Mouse (Mus musculus) heart, adult 2 months (tissue): ENCODE measurements around the gene Creb3l2. TPM values are rescaled to one million over a fixed set of nuclear protein-coding genes. Genes with fewer than 3 reads are reported as not detected.

Experiments used
- DNase-seq, 2 experiments: peaks; one replicate each; pipeline ENCODE4 v3.0.0; 2021
- H3K27ac ChIP-seq: fragments of 200-600 bp; 2 replicates; pipeline ENCODE4 v1.8.1; 2022
- H3K27me3 ChIP-seq: fragments of 200-500 bp; 2 replicates; pipeline ENCODE4 v1.6.1; 2012; ENCODE audit warnings: mild to moderate bottlenecking, low read length, inconsistent platforms, mixed read lengths; ENCODE audit not compliant: control insufficient read depth, insufficient read depth
- H3K36me3 ChIP-seq: fragments of 200-500 bp; 2 replicates; pipeline ENCODE4 v1.6.1; 2012; ENCODE audit warnings: low read length, inconsistent platforms; ENCODE audit not compliant: control insufficient read depth, insufficient read depth
- H3K4me1 ChIP-seq: fragments of 200-500 bp; 2 replicates; pipeline ENCODE4 v1.6.1; 2011; ENCODE audit warnings: low read length; ENCODE audit not compliant: control insufficient read depth, insufficient read depth
- H3K4me3 ChIP-seq: fragments of 200-600 bp; 2 replicates; pipeline ENCODE4 v1.8.1; 2022
- H3K79me2 ChIP-seq: fragments of 200-500 bp; replicated peaks from 2 replicates; pipeline ENCODE4 v1.6.1; 2012; ENCODE audit warnings: mild to moderate bottlenecking, inconsistent platforms, low read length, moderate library complexity, mixed read lengths; ENCODE audit not compliant: control insufficient read depth, insufficient read depth
- H3K9ac ChIP-seq: fragments of 200-500 bp; 2 replicates; pipeline ENCODE4 v1.6.1; 2012; ENCODE audit warnings: low read depth, mild to moderate bottlenecking, control low read depth, inconsistent platforms, low read length, mixed read lengths
- CTCF ChIP-seq: fragments of 200-600 bp; IDR thresholded peaks from 2 replicates; pipeline ENCODE4 v1.8.1; 2022; ENCODE audit warnings: antibody characterized with exemption, mild to moderate bottlenecking, moderate library complexity
- EP300 ChIP-seq: fragments of 200-500 bp; IDR thresholded peaks from 2 replicates; pipeline ENCODE4 v1.6.1; 2011; ENCODE audit warnings: low read depth, low read length, control low read depth; ENCODE audit not compliant: insufficient read depth
- POLR2A ChIP-seq: fragments of 200-500 bp; IDR thresholded peaks from 2 replicates; pipeline ENCODE4 v1.6.1; 2011; ENCODE audit warnings: mild to moderate bottlenecking, low read depth, low read length, control low read depth; ENCODE audit not compliant: insufficient read depth
- WGBS: fragments of 180-500 bp; shearing (Covaris S2); methylation state at CpG from one replicate; pipeline ENCODE4 v1.1.7; 2018; 5-methylcytosine and 5-hydroxymethylcytosine counted together
- intact Hi-C: fragments of 180-260 bp; cut with DNase I; formaldehyde crosslinking; loops from one replicate; pipeline ENCODE4 v1.15.1; 2025
- polyA plus RNA-seq: library from polyadenylated mRNA; depleted of rRNA; stranded (reverse); fragments of >200 nt; gene quantifications from 2 replicates; pipeline ENCODE4 v1.2.3, GENCODE M21; 2012
- total RNA-seq, 2 experiments: library from RNA; stranded (reverse); gene quantifications; 2 replicates each; pipeline ENCODE4 v1.2.3; 2021

Gene Creb3l2
- total and polyA plus RNA-seq, 3 experiments: 16.7 to 26.5 (median 20.5) TPM

DNA sequence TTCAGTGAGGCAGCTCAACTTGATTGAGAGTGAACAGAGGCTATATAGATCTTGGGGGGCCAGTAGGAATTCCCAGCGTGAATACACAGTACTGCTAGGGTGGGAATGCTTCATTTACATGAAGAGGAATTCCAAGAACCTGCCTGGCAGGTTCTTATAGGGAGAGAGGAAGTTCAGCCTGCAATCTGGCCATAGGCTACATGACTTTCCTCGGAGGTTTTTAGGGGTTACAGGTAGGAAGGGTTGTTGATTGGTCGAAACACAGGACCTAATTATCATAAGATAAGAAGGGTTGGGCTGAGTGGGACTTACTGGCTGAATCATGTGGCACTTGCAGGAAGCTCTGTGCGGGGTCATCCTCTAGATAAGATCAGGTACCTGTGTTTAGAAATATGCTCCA is 9.7 kb upstream of the Creb3l2 start:
- no peak for TF ChIP-seq CTCF
- no peak for TF ChIP-seq POLR2A
- no peak for TF ChIP-seq EP300
- Histone ChIP-seq H3K9ac (no peak overlapping the region), H3K27me3 (no peaks in the 10 kb centered on the region), H3K4me1 (no peaks in the 10 kb centered on the region; the same call in 1 of the 2 replicates), H3K4me3 (no peak overlapping the region), H3K79me2 (no peaks in the 10 kb centered on the region), H3K36me3 (no peaks in the 10 kb centered on the region), H3K27ac (no peak overlapping the region)
- WGBS: 46% methylated on average over 4 of the region's 4 CpGs
- intact Hi-C loops: no loop called here
- DNase-seq: no peak

DNA sequence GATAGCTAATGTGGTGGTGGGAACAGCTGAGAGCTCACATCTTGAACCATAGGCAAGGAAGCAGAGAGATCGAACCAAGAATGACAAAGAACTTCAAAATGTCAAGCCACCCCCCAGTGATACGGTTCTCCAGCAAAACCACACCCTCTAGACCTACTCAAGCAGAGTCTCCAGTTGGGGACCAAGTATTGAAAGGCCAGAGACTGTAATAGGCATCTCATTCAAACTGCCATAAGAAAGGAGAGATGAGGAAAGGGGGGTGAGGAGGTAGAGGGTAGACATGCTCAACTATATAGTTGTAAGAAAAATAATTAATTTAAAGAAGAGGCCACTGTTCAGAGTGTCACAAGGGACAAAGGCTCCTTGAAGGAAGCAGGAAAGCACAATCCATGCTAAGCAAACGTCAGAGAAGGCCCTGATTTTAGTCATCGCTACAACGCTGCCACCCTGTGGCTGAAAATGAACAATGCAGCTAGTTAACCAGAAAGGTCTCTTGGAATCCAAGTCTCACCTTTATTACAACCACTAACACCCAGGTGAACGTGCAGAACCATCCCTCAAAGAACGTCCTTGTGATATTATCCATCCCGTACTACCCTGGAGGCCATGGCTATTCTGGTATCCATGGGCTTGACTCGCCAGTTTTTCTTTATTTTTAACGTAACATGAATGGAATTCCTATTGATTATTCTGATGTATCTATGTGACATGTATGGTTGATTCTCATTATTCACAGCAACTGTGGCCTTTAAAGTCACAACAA is 5.9 kb upstream of the Creb3l2 start:
- TF ChIP-seq POLR2A (no peak), EP300 (peak; percentile 82), CTCF (peak; percentile 99)
- H3K36me3 ChIP-seq: no peaks in the 10 kb centered on the region
- DNase-seq: peak; percentile 67 to 80
- H3K27ac ChIP-seq: no peak overlapping the region
- H3K27me3 ChIP-seq: no peaks in the 10 kb centered on the region
- H3K9ac ChIP-seq: no peak overlapping the region
- H3K79me2 ChIP-seq: no peaks in the 10 kb centered on the region
- no peaks in the 10 kb centered on the region; the same call in 1 of the 2 replicates for H3K4me1 ChIP-seq
- intact Hi-C loops: loop anchor here (1.0 kb wide), 4 partner anchors 78 to 393 kb away; no protein-coding TSS in a partner anchor
- H3K4me3 ChIP-seq: no peak overlapping the region
- WGBS: 19% methylated on average over 10 of the region's 10 CpGs

DNA sequence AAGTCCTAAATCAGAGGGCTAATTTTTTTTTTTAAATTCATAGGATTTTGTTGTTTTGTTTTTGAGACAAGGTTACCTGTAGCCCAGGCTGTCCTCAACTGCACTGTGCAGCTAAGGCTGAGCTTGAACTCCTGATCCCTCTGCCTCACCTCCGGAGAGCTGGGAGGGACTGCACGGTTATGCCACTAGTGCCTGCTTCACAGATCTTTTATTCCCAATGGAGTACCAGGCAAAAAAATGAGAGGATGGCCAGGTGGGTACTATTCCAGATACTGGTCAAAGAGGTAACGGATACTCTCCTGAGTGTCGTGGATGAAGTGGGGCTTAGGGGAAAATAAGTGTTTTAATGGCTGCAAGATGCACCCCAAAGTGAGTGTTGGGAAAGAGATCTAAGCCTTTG is 835 bp upstream of the Creb3l2 start:
- Histone ChIP-seq H3K79me2 (no peaks in the 10 kb centered on the region; the same call in 1 of the 2 replicates), H3K27ac (peak overlapping the region; percentile 93), H3K4me3 (peak overlapping the region; percentile 48), H3K9ac (peak overlapping the region; percentile 39; the same call in 1 of the 2 replicates), H3K36me3 (peaks cover 2% of the 10 kb centered on the region; the same call in 1 of the 2 replicates), H3K27me3 (no peaks in the 10 kb centered on the region), H3K4me1 (peaks cover 5% of the 10 kb centered on the region)
- intact Hi-C loops: no loop called here
- DNase-seq: no peak
- no peak for TF ChIP-seq EP300
- TF ChIP-seq CTCF: no peak
- no peak for TF ChIP-seq POLR2A
- WGBS: 49% methylated on average over 4 of the region's 4 CpGs

DNA sequence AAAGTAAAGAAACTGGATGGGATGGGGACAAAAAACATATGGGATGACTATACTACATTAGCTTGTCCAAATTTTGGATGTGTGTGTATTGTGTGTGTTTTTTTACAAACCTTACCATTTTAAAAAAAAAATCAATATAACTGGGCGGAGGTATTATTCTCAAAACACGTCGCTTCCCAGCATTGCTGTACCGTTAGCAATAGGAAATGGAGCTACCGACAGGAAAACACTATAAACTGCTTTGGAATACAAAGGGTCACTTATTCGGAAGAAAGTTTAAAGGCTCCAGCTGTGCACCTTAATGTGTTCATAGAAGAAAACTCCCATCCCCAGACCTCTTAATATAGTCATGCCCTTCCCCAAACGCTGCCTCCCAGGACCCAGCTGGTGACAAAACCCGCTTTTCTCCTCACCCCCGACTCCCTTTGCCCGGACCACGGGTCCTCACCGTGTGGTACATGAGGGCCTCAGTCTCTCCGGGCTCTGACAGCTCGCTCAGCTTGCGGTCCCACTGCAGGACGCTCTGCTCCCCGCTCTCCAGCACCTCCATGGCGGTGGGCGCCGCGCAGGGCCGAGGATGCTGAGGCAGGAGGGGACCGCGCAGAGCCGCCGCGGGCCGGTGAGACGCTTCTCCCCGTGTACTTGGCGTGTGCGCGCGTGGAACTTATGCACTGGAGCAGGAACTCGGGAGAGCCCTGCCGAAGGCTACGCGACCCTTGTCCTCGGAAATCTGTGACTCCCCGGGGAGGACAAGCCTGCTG is 515 bp downstream of the Creb3l2 start:
- H3K36me3 ChIP-seq: peaks cover 2% of the 10 kb centered on the region; the same call in 1 of the 2 replicates
- TF ChIP-seq CTCF (no peak), EP300 (no peak), POLR2A (no peak)
- intact Hi-C loops: loop anchor here (2.0 kb wide), 1 partner anchor 23 kb away; no protein-coding TSS in a partner anchor
- H3K9ac ChIP-seq: peak overlapping the region; percentile 82
- WGBS: under 1% methylated on average over 40 of the region's 40 CpGs
- H3K4me1 ChIP-seq: peaks cover 5% of the 10 kb centered on the region
- peaks cover 2% of the 10 kb centered on the region; the same call in 1 of the 2 replicates for H3K79me2 ChIP-seq
- no peak for DNase-seq
- peak overlapping the region; percentile 100 for H3K4me3 ChIP-seq
- H3K27ac ChIP-seq: peak overlapping the region; percentile 89
- H3K27me3 ChIP-seq: no peaks in the 10 kb centered on the region

DNA sequence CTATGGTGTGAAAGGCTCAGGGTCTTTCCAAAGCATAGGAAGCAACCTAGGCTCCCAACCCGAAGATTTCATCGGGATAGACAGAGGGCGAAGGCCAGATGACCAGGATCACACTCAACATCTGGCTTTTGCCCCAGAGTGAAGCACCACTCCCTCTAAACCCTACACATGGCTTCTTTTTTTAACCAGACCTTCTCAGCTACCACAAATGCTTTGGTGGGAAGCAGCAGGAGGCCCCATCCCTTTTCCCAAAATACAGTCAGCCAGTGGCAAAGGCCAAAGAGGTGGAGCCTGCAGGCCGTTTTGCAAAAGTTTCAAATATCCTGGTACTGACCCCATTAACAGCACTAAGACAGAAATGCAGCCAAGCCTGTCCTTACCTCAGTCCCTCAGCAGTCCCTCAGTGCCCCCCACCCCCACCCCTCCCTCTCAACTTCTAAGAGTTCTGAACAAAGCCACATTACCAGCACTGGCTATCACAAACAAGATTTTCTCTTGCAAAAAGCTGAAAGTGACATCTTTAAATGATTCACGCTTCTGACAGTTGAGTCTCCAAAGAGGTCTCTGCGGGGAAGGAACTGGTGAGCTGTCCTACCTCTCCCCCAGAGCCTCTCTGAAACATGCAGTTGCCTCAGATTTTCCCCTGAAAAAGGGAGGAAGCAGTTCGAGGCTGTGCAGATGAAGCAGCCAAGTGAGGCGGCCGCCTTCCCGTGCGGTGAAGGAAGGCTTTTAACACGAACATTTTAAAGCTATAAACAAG is 1.3 kb downstream of the Creb3l2 start:
- TF ChIP-seq POLR2A: no peak
- no peak for TF ChIP-seq EP300
- no peak for TF ChIP-seq CTCF
- H3K9ac ChIP-seq: peak overlapping the region; percentile 70
- intact Hi-C loops: loop anchor here (2.0 kb wide), 1 partner anchor 22 kb away; no protein-coding TSS in a partner anchor
- WGBS: 3% methylated on average over 12 of the region's 12 CpGs
- H3K4me3 ChIP-seq: peak overlapping the region; percentile 100
- peak overlapping the region; percentile 89 for H3K27ac ChIP-seq
- peak; percentile 61 to 65 for DNase-seq
- no peaks in the 10 kb centered on the region for H3K27me3 ChIP-seq
- peaks cover 5% of the 10 kb centered on the region for H3K4me1 ChIP-seq
- peaks cover 2% of the 10 kb centered on the region; the same call in 1 of the 2 replicates for H3K79me2 ChIP-seq
- H3K36me3 ChIP-seq: peaks cover 2% of the 10 kb centered on the region; the same call in 1 of the 2 replicates
